Mouse (Mus musculus) T-helper 2 cell (primary cell): ENCODE results near the gene Prrt2.

Experiments
- in situ Hi-C: fragments of 300-600 bp; cut with MboI, MseI; formaldehyde crosslinking; loops from one replicate; pipeline ENCODE4 v1.15.1; 2025; ENCODE audit warnings: high pct_unique_total_duplicates

The Prrt2 gene

GRCm38 (mm10) chr7:127020901-127021562 is at the start of gene Prrt2, which contains the start of gene Gm42742:
Prrt2 (minus strand) TSS chr7:127021211.
Gm42742 (minus strand) TSS chr7:127021097.
- in situ Hi-C loops, result loop anchor here (5.0 to 25.0 kb wide), 2 partner anchors 71 to 834 kb away; partner anchors contain the start of gene AI467606

GRCm38 (mm10) chr7:127066317-127066716 is 45.3 kb upstream of the Prrt2 start:
- in situ Hi-C loops, result no loop called here

- in situ Hi-C loops, result no loop called here
These were observed 44.5 kb upstream of the Prrt2 start for GRCm38 (mm10) chr7:127065538-127065937.

DNA sequence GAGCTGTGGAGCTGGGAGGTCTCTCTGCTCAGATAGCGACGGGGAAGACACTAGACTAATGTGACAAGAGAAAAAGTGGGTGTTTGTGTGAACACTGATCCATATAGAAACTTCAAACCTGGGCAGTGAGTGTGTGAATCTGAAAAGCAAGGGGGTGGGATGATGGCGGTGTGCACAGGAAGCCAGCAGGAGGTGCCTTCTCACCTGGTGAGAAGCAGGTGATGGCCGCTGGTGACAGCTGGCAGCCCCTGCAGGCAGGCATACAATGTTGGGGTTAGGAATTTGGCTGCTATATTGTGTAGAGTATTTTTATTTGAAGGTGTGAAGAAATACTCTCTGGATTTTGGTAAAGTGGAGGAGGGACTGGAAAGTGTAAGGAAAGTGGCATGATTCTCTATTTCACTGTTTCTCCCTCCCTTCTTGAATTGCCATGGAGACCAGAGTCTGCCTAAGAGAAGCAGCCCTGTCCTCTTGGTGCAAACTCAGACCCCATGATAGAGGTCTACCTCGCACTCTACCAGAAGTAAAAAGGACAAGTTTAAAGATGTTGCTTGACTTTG is 34.1 kb upstream of the Prrt2 start:
- in situ Hi-C loops, result no loop called here

DNA sequence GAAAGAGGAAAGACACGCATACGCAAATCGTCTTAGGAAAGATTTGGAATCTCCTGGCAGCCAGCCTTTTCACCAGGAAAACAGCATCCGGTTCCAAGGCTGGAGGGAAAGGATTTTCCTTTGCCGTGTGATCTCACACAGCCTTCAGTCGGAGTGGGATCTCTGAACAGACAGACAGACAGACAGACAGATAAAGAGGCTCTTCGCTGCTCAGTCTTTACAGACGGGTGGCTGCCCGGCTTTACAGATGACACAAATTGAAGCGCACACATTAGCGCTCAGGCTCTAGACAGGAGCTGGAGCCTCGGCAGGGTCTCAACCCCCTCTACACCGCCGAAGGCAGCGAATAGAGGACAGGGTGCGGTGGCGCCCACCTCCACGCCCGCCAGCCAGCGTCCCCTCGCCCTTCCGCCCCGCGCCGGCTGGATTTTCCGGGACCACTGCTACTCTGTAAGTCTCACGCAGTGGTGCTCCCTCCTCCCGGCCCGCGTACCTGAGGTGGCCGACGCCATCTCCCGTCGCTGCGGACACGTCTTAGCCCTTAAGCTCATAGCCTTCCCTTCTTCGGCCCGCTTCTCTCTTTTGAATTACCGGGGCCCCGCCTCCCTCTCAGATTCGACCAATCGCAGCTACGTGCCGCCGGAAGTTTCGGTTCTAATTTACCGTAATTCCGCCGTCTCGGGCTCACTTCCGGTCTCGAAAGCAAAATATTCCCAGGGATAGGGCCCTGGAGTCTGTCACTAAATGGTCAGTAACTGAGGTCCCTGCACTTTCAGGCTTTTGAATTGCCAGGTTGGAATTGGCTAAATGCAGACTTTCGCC is 21.1 kb upstream of the Prrt2 start, which contains the start of gene Kif22:
Kif22 (minus strand) TSS at position 621 of the 822 bp plus-strand sequence.
- in situ Hi-C loops, result no loop called here

DNA sequence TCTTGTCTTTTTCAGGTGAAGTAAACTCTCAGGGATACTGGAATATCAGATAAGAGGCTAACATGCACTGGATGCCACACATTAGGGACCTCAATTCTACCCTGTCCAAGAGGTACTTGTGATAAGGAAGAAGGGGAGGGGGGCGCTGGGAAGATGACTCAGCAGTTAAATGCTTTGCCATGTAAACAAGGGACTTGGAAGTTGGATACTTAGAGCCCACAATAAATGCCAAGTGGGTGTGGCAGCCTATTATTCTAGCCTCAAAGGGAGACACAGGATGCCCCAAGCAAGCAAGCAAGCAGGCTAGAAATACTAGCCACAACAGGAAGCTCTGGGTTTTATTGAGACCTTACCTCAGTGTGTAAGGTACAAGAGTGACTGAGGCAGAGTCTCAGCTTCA is 10.2 kb upstream of the Prrt2 start:
- in situ Hi-C loops, result no loop called here

DNA sequence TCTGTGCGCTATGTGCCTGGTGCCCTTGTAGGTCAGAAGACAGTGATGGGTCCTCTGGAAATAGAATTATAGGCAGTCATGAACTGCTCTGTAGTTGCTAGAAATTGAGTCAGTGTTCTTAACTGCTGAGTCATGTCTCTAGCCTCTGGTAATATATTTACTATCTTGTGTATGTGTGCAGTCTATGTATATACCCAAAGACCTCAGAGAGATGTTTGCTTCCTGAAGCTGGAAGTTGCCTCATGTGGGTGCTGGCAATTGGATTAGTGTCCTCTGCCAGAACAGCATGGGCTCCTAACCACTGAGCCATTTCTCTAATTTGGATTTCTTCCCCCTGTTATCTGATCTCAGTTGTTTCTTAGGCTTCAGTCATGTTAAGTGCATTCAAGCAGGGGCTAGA is 9.2 kb upstream of the Prrt2 start:
- in situ Hi-C loops, result no loop called here

- in situ Hi-C loops, result no loop called here
These were observed 6.9 kb upstream of the Prrt2 start for GRCm38 (mm10) chr7:127027885-127028284.

DNA sequence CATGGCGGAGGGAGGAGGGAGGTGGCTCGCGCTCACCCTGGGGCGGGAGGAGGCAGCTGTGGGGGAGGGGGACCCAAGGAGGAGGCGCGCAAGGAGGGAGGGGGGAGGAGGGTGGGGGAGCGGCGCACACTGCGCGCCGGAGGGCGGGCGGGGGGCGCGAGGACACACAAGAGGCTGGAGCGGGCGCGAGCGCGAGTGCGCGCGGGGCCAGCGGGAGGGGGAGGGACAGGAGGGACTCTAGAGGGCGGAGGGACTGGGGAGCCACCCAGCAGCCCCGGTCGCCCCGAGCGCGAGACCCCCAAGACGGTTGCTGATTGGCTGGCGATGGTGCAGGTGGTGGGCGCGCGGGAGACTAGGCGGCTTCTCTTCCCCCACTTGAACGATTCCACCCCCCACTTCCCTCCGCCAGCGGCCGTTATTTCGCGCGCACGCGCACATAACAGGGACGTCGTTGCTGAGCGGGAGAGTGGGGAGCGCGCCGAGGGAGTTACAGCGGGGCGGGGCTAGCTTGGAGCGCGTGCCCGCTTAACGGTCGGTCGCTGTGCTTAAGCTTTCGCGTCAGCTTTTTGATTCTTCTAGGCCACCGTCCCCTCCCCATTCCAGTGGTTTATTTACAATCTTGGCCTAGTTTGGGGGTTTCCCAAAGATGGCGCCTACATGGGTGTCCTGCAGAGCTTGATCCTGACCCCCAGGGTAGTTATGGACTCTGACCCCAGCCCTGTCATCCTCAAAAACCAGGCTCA is 6.1 kb upstream of the Prrt2 start, which contains the start of gene Maz:
Maz (minus strand) TSS at position 54 of the 743 bp plus-strand sequence.
- in situ Hi-C loops, result no loop called here

DNA sequence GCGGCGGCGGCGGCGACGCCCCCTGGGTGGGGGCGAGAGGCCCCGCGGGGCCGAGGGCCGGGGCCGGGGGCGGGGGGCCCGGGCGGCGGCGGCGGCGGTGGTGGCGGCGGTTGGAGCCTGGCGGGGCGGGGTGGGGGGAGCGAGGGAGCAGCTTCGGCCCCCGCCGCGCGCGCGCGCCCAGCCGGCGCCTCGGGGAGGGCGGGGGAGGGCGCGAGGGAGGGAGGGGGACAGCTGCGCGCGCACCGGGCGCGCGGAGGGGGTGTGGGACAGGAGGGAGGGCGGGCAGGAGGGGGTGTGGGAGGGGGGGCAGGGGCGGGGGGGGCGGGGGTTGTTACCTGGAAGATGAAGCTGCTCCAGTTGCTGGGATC is 5.6 kb upstream of the Prrt2 start:
- in situ Hi-C loops, result no loop called here

GRCm38 (mm10) chr7:127026161-127026600 is 5.2 kb upstream of the Prrt2 start:
- in situ Hi-C loops, result no loop called here

DNA sequence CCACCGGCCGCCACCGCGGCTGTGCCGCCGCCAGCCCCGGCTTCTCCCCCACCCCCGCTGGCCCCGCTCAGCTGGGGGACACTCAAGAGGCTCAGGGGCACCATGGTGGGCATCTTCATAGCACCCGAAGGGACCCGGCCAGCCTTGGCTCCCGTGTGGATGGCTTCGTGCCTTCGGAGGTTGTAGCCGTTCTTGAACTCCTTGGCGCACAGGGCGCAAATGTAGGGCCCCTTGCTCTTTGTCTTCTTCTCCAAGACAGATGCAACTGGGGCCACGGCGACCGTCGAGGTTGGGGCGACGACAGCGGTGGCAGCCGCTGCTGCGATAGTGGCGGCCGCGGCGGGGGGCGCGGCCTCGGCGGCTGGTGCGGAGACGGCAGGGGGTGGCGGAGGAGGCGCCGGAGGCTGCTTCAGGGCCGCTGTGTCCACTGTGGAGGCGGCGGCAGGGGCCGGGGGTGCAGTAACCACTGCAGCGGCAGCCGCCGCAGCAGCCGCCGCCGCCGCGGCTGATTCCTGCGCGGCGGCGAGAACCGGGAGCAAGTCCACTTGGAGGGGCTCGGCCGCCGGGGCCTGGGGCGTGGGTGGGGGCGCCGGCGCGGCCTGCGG is 4.6 kb upstream of the Prrt2 start:
- in situ Hi-C loops, result no loop called here

DNA sequence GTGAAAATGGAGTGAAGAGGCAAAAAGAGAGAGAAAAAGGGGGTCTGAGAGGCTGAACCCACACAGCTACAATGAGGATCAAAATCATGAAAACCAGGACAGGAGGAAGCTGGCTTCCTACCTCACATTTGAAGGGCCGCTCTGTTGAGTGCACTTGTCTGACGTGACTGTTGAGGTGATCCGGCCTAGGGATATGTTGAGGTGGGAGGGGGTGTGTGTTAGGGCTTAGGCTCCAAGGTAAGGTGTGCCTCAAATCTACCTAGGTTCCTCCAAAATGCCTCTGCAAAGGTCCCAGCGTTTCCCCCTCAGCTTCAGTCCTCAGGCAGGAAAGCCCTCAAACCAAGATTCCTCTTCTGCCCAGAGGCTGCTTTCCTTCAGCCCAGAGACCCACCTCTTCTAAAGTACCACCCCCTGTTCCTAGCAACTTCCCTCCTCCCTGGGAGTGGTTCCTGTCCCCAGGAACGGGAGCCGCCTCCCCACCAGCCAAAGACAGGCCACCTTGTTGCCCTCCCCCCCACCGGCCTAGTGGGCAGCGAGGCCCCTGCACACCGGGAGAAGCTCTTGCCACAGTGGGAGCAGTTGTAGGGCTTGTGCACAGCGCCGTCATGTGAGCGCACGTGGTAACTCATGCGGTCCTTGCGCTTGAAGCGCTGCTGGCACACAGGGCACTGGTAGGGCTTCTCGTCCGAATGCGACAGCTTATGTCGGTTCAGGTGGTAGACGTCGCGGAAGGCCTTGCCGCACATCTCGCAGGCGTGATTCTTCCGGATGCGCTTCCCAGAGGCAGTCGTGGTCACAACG is 3.9 kb upstream of the Prrt2 start:
- in situ Hi-C loops, result loop anchor here (5.0 to 25.0 kb wide), 2 partner anchors 67 to 838 kb away; partner anchors contain the start of gene AI467606

- in situ Hi-C loops, result loop anchor here (5.0 to 25.0 kb wide), 2 partner anchors 68 to 837 kb away; partner anchors contain the start of gene AI467606
These were observed 3.1 kb upstream of the Prrt2 start for GRCm38 (mm10) chr7:127023896-127024690.

GRCm38 (mm10) chr7:127023272-127023691 is 2.3 kb upstream of the Prrt2 start:
- in situ Hi-C loops, result loop anchor here (5.0 to 25.0 kb wide), 2 partner anchors 69 to 836 kb away; partner anchors contain the start of gene AI467606

- in situ Hi-C loops, result loop anchor here (5.0 to 25.0 kb wide), 2 partner anchors 70 to 835 kb away; partner anchors contain the start of gene AI467606
These were observed 1.7 kb upstream of the Prrt2 start for GRCm38 (mm10) chr7:127022528-127023271.

GRCm38 (mm10) chr7:127021563-127022527 is 834 bp upstream of the Prrt2 start:
- in situ Hi-C loops, result loop anchor here (5.0 to 25.0 kb wide), 2 partner anchors 70 to 835 kb away; partner anchors contain the start of gene AI467606
